Mouse (Mus musculus) stomach, embryonic 16.5 days (tissue): ENCODE measurements around the gene Fgf15. TPM values are rescaled to one million over a fixed set of nuclear protein-coding genes. Genes with fewer than 3 reads are reported as not detected.
"Not testable (repeated sequence)": the region's sequence is repeated elsewhere in the genome, so short reads cannot be mapped to it uniquely, and the experiment has no call there.

Experiments used
- ATAC-seq: fragments of 200-750 bp; cut with Nextera tagmentation; 2 replicates; pipeline ENCODE4 v1.8.0; 2017; ENCODE audit warnings: moderate number of reproducible peaks, moderate TSS enrichment; ENCODE audit not compliant: insufficient read depth, low FRiP score
- H3K27ac ChIP-seq: fragments of 300-500 bp; sonication (generic); 2 replicates; pipeline ENCODE4 v1.5.1; 2014; ENCODE audit warnings: low read length
- H3K27me3 ChIP-seq: fragments of 300-500 bp; sonication (generic); 2 replicates; pipeline ENCODE4 v1.6.1; 2014; ENCODE audit warnings: low read length, control low read depth, mixed read lengths; ENCODE audit not compliant: control insufficient read depth, insufficient read depth
- H3K36me3 ChIP-seq: fragments of 300-500 bp; sonication (generic); 2 replicates; pipeline ENCODE4 v1.6.1; 2014; ENCODE audit warnings: low read length; ENCODE audit not compliant: control insufficient read depth, insufficient read depth
- H3K4me1 ChIP-seq: fragments of 300-500 bp; sonication (generic); 2 replicates; pipeline ENCODE4 v1.6.1; 2014; ENCODE audit warnings: low read length, control low read depth, mixed read lengths; ENCODE audit not compliant: control insufficient read depth, insufficient read depth
- H3K4me2 ChIP-seq: fragments of 300-500 bp; sonication (generic); 2 replicates; pipeline ENCODE4 v1.6.1; 2014; ENCODE audit warnings: low read depth, low read length, mixed read lengths
- H3K4me3 ChIP-seq: fragments of 300-500 bp; sonication (generic); replicated peaks from 2 replicates; pipeline ENCODE4 v1.5.1; 2014; ENCODE audit warnings: mild to moderate bottlenecking, low read length
- H3K9ac ChIP-seq: fragments of 300-500 bp; sonication (generic); 2 replicates; pipeline ENCODE4 v1.6.1; 2014; ENCODE audit warnings: low read length
- H3K9me3 ChIP-seq: fragments of 300-500 bp; sonication (generic); replicated peaks from 2 replicates; pipeline ENCODE4 v1.6.1; 2016; ENCODE audit warnings: low read length, control low read depth; ENCODE audit not compliant: control insufficient read depth
- WGBS: fragments of 180-500 bp; shearing (Covaris S2); extraction: QIAGEN DNeasy Blood & Tissue Kit; methylation state at CpG from one replicate; pipeline ENCODE4 v1.1.7; 2014; 5-methylcytosine and 5-hydroxymethylcytosine counted together
- polyA plus RNA-seq: library from polyadenylated mRNA; unstranded; fragments of >200 nt; fragmentation: Nextera tagmentation; extraction: Ambion mirVana; gene quantifications from 2 replicates; pipeline ENCODE4 v1.2.1, GENCODE M21; 2015

Fgf15 gene
- polyA plus RNA-seq, 1 experiment from 2014 or later = not detected

DNA sequence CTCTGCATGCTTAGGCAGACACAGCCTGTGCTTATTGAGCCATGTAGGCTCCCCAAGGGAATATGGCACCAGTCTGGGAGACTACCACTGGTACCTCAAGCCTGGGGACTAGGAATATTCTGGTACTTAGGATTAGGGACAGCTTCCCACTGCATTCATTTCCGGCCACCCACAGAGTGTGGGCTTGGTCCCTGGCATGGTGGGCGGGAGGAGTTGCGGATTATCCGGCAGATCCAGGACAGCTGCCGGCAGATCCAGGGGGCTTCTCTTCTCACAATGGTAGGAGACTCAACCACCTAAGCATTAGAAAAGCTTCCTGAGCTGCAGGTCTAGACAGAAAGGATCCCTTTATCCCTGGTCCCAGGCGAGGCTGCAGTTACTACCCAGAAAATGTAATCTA lies 2.2 kb downstream of the Fgf15 start:
- H3K36me3 ChIP-seq = no peaks in the 10 kb centered on the region
- no peak overlapping the region for H3K27ac ChIP-seq
- H3K9me3 ChIP-seq = no peaks in the 10 kb centered on the region
- peaks cover 55% of the 10 kb centered on the region for H3K27me3 ChIP-seq
- no peak overlapping the region for H3K4me3 ChIP-seq
- ATAC-seq = no peak
- 58% methylated on average over 6 of the region's 6 CpGs for WGBS
- H3K4me2 ChIP-seq = no peak overlapping the region
- no peak overlapping the region for H3K9ac ChIP-seq
- peaks cover 13% of the 10 kb centered on the region for H3K4me1 ChIP-seq

- not testable (repeated sequence) for H3K4me3 ChIP-seq, H3K9me3 ChIP-seq, H3K36me3 ChIP-seq, H3K27ac ChIP-seq, ATAC-seq, H3K4me1 ChIP-seq, H3K27me3 ChIP-seq, H3K9ac ChIP-seq, H3K4me2 ChIP-seq
- 92% methylated on average over 3 of the region's 3 CpGs for WGBS
Observed at GRCm38 (mm10) chr7:144905514-144905913, 9.2 kb downstream of the Fgf15 start.

- peak overlapping the region; percentile 6; the same call in 1 of the 2 replicates for H3K4me3 ChIP-seq
- no peak overlapping the region for H3K27ac ChIP-seq
- 0 out of 2 replicates have a peak, but pooled peaks cover 3% of the 10 kb centered on the region for H3K27me3 ChIP-seq
- H3K4me1 ChIP-seq = no peaks in the 10 kb centered on the region
- peak; percentile 32; the same call in 1 of the 2 replicates for ATAC-seq
- H3K9me3 ChIP-seq = no peaks in the 10 kb centered on the region
- H3K36me3 ChIP-seq = no peaks in the 10 kb centered on the region
- WGBS = 11% methylated on average over 28 of the region's 28 CpGs
- H3K9ac ChIP-seq = peak overlapping the region; percentile 31; the same call in 1 of the 2 replicates
- peak overlapping the region; percentile 37 for H3K4me2 ChIP-seq
Observed at GRCm38 (mm10) chr7:144906708-144907397, 10.5 kb downstream of the Fgf15 start.

- WGBS = 10% methylated on average over 8 of the region's 8 CpGs
- Histone ChIP-seq H3K27me3 (0 out of 2 replicates have a peak, but pooled peaks cover 3% of the 10 kb centered on the region), H3K9me3 (no peaks in the 10 kb centered on the region), H3K9ac (no peak overlapping the region), H3K4me3 (no peak overlapping the region), H3K4me2 (no peak overlapping the region), H3K27ac (no peak overlapping the region), H3K36me3 (no peaks in the 10 kb centered on the region), H3K4me1 (no peaks in the 10 kb centered on the region)
- ATAC-seq = no peak
Observed at GRCm38 (mm10) chr7:144907793-144908192, 11.5 kb downstream of the Fgf15 start.

GRCm38 (mm10) chr7:144908705-144909104 lies 12.4 kb downstream of the Fgf15 start:
- Histone ChIP-seq H3K27ac (no peak overlapping the region), H3K4me1 (no peaks in the 10 kb centered on the region), H3K4me2 (no peak overlapping the region), H3K36me3 (no peaks in the 10 kb centered on the region), H3K9ac (no peak overlapping the region), H3K4me3 (no peak overlapping the region), H3K27me3 (0 out of 2 replicates have a peak, but pooled peaks cover 3% of the 10 kb centered on the region), H3K9me3 (no peaks in the 10 kb centered on the region)
- 27% methylated on average over 7 of the region's 7 CpGs for WGBS
- ATAC-seq = no peak

GRCm38 (mm10) chr7:144911121-144911520 lies 14.8 kb downstream of the Fgf15 start:
- H3K27ac ChIP-seq = no peak overlapping the region
- no peak overlapping the region for H3K4me3 ChIP-seq
- H3K36me3 ChIP-seq = no peaks in the 10 kb centered on the region
- H3K9ac ChIP-seq = no peak overlapping the region
- ATAC-seq = no peak
- H3K9me3 ChIP-seq = no peaks in the 10 kb centered on the region
- 85% methylated on average over 1 of the region's 1 CpGs for WGBS
- no peak overlapping the region for H3K4me2 ChIP-seq
- 0 out of 2 replicates have a peak, but pooled peaks cover 3% of the 10 kb centered on the region for H3K27me3 ChIP-seq
- peaks cover 7% of the 10 kb centered on the region for H3K4me1 ChIP-seq

DNA sequence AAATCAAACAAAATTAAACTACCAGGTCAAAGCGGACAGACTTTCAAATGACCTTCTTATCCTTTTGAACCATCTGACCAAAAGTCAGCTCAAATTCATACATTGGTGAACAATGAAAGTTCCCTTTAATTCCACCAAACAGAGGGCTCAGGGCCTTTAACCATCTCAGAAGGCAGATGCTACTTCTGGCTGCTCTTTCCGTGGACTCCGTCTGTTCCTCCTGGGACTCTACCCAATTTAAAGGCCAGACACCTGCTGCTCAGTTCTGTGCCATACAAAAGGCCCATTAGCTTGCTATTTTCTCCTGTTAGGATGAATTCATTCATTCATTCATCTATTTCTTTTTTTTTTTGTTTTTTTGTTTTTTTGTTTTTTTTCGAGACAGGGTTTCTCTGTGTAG lies 16.6 kb downstream of the Fgf15 start:
- H3K4me2 ChIP-seq = no peak overlapping the region
- no peak overlapping the region for H3K27ac ChIP-seq
- no peaks in the 10 kb centered on the region for H3K27me3 ChIP-seq
- H3K4me1 ChIP-seq = peaks cover 8% of the 10 kb centered on the region
- H3K36me3 ChIP-seq = no peaks in the 10 kb centered on the region
- H3K9me3 ChIP-seq = no peaks in the 10 kb centered on the region
- H3K4me3 ChIP-seq = no peak overlapping the region
- no peak overlapping the region for H3K9ac ChIP-seq
- 75% methylated on average over 4 of the region's 4 CpGs for WGBS
- ATAC-seq = no peak

- no peaks in the 10 kb centered on the region for H3K27me3 ChIP-seq
- H3K4me1 ChIP-seq = peaks cover 8% of the 10 kb centered on the region
- H3K36me3 ChIP-seq = no peaks in the 10 kb centered on the region
- H3K9me3 ChIP-seq = no peaks in the 10 kb centered on the region
- H3K4me2 ChIP-seq = peak overlapping the region; percentile 55
- peak overlapping the region; percentile 84 for H3K9ac ChIP-seq
- ATAC-seq = peak; percentile 91
- WGBS = 6% methylated on average over 17 of the region's 17 CpGs
- H3K4me3 ChIP-seq = peak overlapping the region; percentile 80
- H3K27ac ChIP-seq = peak overlapping the region; percentile 4; the same call in 1 of the 2 replicates
Observed at GRCm38 (mm10) chr7:144914296-144914947, 18.1 kb downstream of the Fgf15 start.
